Mouse (Mus musculus) lung, embryonic 16.5 days (tissue): Measurements from ENCODE around the gene Ash1l. TPM values are rescaled to one million over a fixed set of nuclear protein-coding genes. Genes with fewer than 3 reads are reported as not detected.

Experiments used
- ATAC-seq: fragments of 200-750 bp; cut with Nextera tagmentation; 2 replicates; pipeline ENCODE4 v1.8.0; 2017; ENCODE audit warnings: low read depth, mild to moderate bottlenecking, moderate library complexity
- H3K27ac ChIP-seq: fragments of 300-500 bp; sonication (generic); 2 replicates; pipeline ENCODE4 v1.5.1; 2014; ENCODE audit warnings: mild to moderate bottlenecking, control low read depth, low read length
- H3K27me3 ChIP-seq: fragments of 300-500 bp; sonication (generic); 2 replicates; pipeline ENCODE4 v1.6.1; 2014; ENCODE audit warnings: low read depth, low read length, mixed read lengths; ENCODE audit not compliant: control insufficient read depth, insufficient read depth
- H3K36me3 ChIP-seq: fragments of 300-500 bp; sonication (generic); 2 replicates; pipeline ENCODE4 v1.6.1; 2014; ENCODE audit warnings: low read length; ENCODE audit not compliant: control insufficient read depth, insufficient read depth
- H3K4me1 ChIP-seq: fragments of 300-500 bp; sonication (generic); replicated peaks from 2 replicates; pipeline ENCODE4 v1.6.1; 2014; ENCODE audit warnings: low read length, mixed read lengths; ENCODE audit not compliant: control insufficient read depth, insufficient read depth
- H3K4me2 ChIP-seq: fragments of 300-500 bp; sonication (generic); 2 replicates; pipeline ENCODE4 v1.6.1; 2014; ENCODE audit warnings: low read depth, low read length, control low read depth
- H3K4me3 ChIP-seq: fragments of 300-500 bp; sonication (generic); 2 replicates; pipeline ENCODE4 v1.5.1; 2014; ENCODE audit warnings: mild to moderate bottlenecking, low read length, control low read depth
- H3K9ac ChIP-seq: fragments of 300-500 bp; sonication (generic); 2 replicates; pipeline ENCODE4 v1.6.1; 2014; ENCODE audit warnings: low read length, control low read depth
- H3K9me3 ChIP-seq: fragments of 300-500 bp; sonication (generic); 2 replicates; pipeline ENCODE4 v1.6.1; 2016; ENCODE audit warnings: low read length; ENCODE audit not compliant: control insufficient read depth
- WGBS: fragments of 180-500 bp; shearing (Covaris S2); extraction: QIAGEN DNeasy Blood & Tissue Kit; methylation state at CpG from one replicate; pipeline ENCODE4 v1.1.7; 2014; 5-methylcytosine and 5-hydroxymethylcytosine counted together
- polyA plus RNA-seq: library from polyadenylated mRNA; unstranded; fragments of >200 nt; fragmentation: Nextera tagmentation; extraction: Ambion mirVana; gene quantifications from 2 replicates; pipeline ENCODE4 v1.2.1, GENCODE M21; 2015

Ash1l gene
- polyA plus RNA-seq, 1 experiment from 2014 or later: 19.4 TPM

DNA sequence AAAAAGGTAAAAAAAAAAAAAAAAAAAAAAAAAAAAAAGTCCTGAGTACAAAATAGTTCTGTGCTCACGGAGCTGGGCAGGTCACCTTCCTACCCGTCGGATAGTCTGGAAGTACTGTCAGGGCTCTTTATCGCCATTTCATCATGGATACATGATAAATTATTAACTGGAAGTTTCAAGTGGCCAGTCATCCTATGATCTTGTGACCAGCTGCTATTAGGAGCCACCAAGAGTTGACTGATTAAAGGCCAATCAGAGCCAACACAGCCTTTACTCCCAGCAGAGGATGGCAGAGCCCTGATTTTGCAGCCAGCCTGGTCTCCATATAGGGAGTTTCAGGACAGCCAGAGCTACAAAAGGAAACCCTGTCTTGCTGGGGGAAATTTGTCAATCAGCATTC lies 162.6 kb downstream of the Ash1l start:
- Histone ChIP-seq H3K36me3 (no peaks in the 10 kb centered on the region), H3K9ac (no peak overlapping the region), H3K27ac (no peak overlapping the region), H3K4me3 (no peak overlapping the region), H3K4me2 (no peak overlapping the region), H3K4me1 (no peaks in the 10 kb centered on the region), H3K9me3 (no peaks in the 10 kb centered on the region), H3K27me3 (no peaks in the 10 kb centered on the region)
- no peak for ATAC-seq
- 52% methylated on average over 4 of the region's 4 CpGs for WGBS

DNA sequence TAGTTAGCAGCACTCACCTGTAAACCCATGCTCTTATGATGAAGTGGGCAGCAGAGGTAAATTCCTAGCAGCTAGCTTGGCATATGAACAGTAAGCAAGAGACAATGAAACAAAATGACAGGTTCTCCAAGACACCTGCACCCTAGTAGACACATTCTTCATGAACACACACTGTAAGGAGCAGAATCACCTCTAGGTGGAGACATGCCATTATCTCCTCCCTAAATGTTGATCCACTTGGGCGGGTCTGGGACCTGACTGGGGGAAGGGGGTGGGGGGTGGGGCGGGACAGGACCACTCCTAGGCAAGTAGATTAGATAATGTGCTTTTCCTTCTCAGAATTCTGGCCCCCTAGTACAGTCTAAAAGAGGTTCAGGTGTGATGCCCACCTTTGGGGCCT lies 165.1 kb downstream of the Ash1l start:
- 3% methylated on average over 2 of the region's 2 CpGs for WGBS
- Histone ChIP-seq H3K9ac (no peak overlapping the region), H3K4me1 (no peaks in the 10 kb centered on the region), H3K9me3 (no peaks in the 10 kb centered on the region), H3K27ac (no peak overlapping the region), H3K27me3 (no peaks in the 10 kb centered on the region), H3K36me3 (no peaks in the 10 kb centered on the region), H3K4me3 (no peak overlapping the region), H3K4me2 (no peak overlapping the region)
- ATAC-seq: no peak

DNA sequence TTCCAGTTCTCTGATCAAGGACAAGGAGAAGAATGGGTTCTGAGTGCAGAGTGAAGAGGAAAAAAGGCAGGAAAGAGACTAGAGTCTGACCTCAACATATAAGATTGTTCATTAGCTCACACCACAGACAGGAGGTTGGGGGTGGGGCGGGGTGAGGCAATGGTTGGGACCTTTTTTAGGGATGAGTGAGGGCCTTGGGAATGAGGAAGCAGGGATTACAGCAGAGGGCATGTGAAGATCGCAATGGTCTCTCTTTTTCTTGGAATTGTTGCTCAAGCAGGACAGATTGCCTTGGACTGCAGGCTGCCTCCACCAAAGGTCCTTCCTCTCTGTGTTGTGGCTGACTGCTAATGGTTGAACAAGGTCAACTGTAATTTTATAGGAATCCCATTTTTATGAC lies 172.9 kb downstream of the Ash1l start:
- no peak overlapping the region for H3K4me2 ChIP-seq
- no peak overlapping the region for H3K27ac ChIP-seq
- no peak for ATAC-seq
- no peaks in the 10 kb centered on the region for H3K27me3 ChIP-seq
- no peaks in the 10 kb centered on the region for H3K9me3 ChIP-seq
- WGBS: 91% methylated on average over 2 of the region's 2 CpGs
- H3K36me3 ChIP-seq: no peaks in the 10 kb centered on the region
- H3K4me1 ChIP-seq: no peaks in the 10 kb centered on the region
- no peak overlapping the region for H3K4me3 ChIP-seq
- no peak overlapping the region for H3K9ac ChIP-seq

DNA sequence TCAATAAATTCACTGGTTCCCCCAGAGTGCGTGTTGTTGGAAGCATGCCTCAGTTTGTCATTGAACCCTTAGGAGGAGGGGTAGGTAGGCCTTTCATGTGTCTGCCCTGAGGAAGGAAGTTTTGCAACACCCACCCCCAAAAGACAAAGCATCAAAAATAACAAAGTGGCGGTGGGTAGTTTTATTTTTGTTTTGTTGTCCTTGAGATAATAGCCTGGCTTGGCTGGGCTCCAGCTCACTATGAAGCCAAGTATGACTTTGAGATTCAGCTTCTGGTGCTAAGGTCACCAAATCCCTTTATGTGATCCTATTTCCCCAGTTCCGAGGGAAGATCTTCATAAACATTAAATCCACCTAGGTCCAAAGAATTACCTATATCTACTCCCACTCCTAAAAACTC lies 173.8 kb downstream of the Ash1l start:
- H3K4me2 ChIP-seq: no peak overlapping the region
- no peak overlapping the region for H3K9ac ChIP-seq
- no peaks in the 10 kb centered on the region for H3K9me3 ChIP-seq
- ATAC-seq: no peak
- H3K27ac ChIP-seq: no peak overlapping the region
- WGBS: 53% methylated on average over 3 of the region's 3 CpGs
- no peaks in the 10 kb centered on the region for H3K27me3 ChIP-seq
- no peak overlapping the region for H3K4me3 ChIP-seq
- H3K4me1 ChIP-seq: no peaks in the 10 kb centered on the region
- no peaks in the 10 kb centered on the region for H3K36me3 ChIP-seq

DNA sequence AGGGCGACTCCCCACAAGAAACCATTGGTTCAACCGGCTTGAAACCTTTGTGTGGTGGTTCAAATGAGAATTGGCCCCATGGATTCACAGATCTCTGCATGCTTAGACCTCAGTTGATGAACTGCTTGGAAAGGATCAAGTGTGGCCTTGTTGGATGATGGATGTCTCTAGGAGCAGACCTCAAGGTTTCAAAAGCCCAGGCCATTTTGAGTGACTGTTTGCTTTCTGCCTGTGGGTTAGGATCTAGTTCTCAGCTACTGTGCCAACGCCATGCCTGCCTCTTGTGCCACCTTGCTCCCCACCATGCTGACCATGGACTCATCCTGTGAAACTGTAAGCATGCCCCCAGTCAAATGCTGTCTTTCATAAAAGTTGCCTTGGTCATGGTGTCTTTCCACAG lies 175.6 kb downstream of the Ash1l start:
- WGBS: 86% methylated on average over 3 of the region's 3 CpGs
- H3K4me3 ChIP-seq: no peak overlapping the region
- no peaks in the 10 kb centered on the region for H3K27me3 ChIP-seq
- no peaks in the 10 kb centered on the region for H3K9me3 ChIP-seq
- no peak overlapping the region for H3K4me2 ChIP-seq
- no peaks in the 10 kb centered on the region for H3K4me1 ChIP-seq
- no peak overlapping the region for H3K27ac ChIP-seq
- ATAC-seq: no peak
- H3K9ac ChIP-seq: no peak overlapping the region
- no peaks in the 10 kb centered on the region for H3K36me3 ChIP-seq

Other genes starting within 250 kb of the Ash1l start
- 58.9 and 68.9 TPM in 2 replicates for gene Rit1, start 233.8 kb upstream of the Ash1l start, polyA plus RNA-seq
- gene Syt11, start 175.5 kb upstream of the Ash1l start, polyA plus RNA-seq: 8.0 and 8.1 TPM in 2 replicates
- gene Gon4l, start 115.4 kb upstream of the Ash1l start, polyA plus RNA-seq: 10.0 and 10.7 TPM in 2 replicates
- 37.9 and 41.6 TPM in 2 replicates for gene Msto1, start 36.6 kb upstream of the Ash1l start, polyA plus RNA-seq
- gene Dap3, start 559 bp downstream of the Ash1l start, polyA plus RNA-seq: 126 and 130 TPM in 2 replicates
- 19.7 and 19.8 TPM in 2 replicates for gene Rusc1, start 142.7 kb downstream of the Ash1l start, polyA plus RNA-seq
- gene Gm43738, start 150.5 kb downstream of the Ash1l start, polyA plus RNA-seq: not detected in 2 replicates
- gene Fdps, start 151.3 kb downstream of the Ash1l start, polyA plus RNA-seq: 132 and 137 TPM in 2 replicates
- gene Pklr, start 185.5 kb downstream of the Ash1l start, polyA plus RNA-seq: 0.18 and 1.3 TPM in 2 replicates
- gene Hcn3, start 209.6 kb downstream of the Ash1l start, polyA plus RNA-seq: 1.1 and 1.6 TPM in 2 replicates
- 22.7 and 25.1 TPM in 2 replicates for gene Clk2, start 214.2 kb downstream of the Ash1l start, polyA plus RNA-seq
- gene Scamp3, start 226.9 kb downstream of the Ash1l start, polyA plus RNA-seq: 109 and 115 TPM in 2 replicates
- gene Fam189b, start 232.5 kb downstream of the Ash1l start, polyA plus RNA-seq: 19.4 and 22.2 TPM in 2 replicates